Mouse (Mus musculus): ENCODE data around the gene Ncapd3. TPM values are rescaled to one million over a fixed set of nuclear protein-coding genes. Genes with fewer than 3 reads are reported as not detected.

Ncapd3 gene
- polyA plus RNA-seq, 2 experiments = 33.7 to 40.1 TPM

DNA sequence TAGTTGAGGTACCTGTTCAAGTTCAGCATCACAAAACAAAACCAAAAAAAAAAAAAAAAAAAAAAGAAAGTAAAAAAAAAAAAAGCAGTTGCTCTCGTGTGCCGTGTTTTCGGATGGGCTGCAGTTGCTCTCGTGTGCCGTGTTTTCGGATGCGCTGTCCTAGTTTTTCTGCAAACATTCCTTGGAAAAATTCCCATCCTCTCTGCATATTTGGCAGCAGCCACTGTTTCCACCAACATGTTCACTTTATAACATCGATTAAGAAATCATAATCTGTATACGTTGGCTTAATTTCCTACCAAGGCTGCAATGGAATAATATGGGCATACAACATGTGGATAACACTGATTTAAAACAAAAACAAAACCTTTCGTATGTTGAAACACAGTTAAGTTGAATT lies 36.9 kb upstream of the Ncapd3 start:
- DNase-seq (ENCODE audit: low read depth in 3 of 3, low spot score in 3 of 3) (no peak), ATAC-seq (ENCODE audit: insufficient read depth) (no peak)
- Histone ChIP-seq H3K9me3 (ENCODE audit: control insufficient read depth, low read length) (no peaks in the 10 kb centered on the region), H3K4me1 (replicated peaks; ENCODE audit: control insufficient read depth in 2 of 2, insufficient read depth in 2 of 2, low read length in 1 of 2) (peaks cover 0 to 3% of the 10 kb centered on the region in 2 experiments; a peak in 1 of 4 replicates), H3K27me3 (ENCODE audit: control insufficient read depth, insufficient read depth, low read length) (no peaks in the 10 kb centered on the region), H3K9ac (replicated peaks) (no peak overlapping the region), H3K27ac (no peak overlapping the region), H3K4me2 (ENCODE audit: low read depth) (no peak overlapping the region), H3K36me3 (replicated peaks; ENCODE audit: control insufficient read depth, insufficient read depth, low read depth) (no peaks in the 10 kb centered on the region), H3K4me3 (ENCODE audit: insufficient read depth in 1 of 2, low read depth in 2 of 2, low read length in 2 of 2) (no peak overlapping the region)
- WGBS (ENCODE audit: insufficient replicate concordance) = 87% methylated on average over 10 of the region's 10 CpGs
- no peak for TF ChIP-seq CTCF (IDR thresholded peaks at IDR 0.05; ENCODE audit: low read depth)
- TF ChIP-seq EP300 (IDR thresholded peaks at IDR 0.05; ENCODE audit: low read depth) = no peak

DNA sequence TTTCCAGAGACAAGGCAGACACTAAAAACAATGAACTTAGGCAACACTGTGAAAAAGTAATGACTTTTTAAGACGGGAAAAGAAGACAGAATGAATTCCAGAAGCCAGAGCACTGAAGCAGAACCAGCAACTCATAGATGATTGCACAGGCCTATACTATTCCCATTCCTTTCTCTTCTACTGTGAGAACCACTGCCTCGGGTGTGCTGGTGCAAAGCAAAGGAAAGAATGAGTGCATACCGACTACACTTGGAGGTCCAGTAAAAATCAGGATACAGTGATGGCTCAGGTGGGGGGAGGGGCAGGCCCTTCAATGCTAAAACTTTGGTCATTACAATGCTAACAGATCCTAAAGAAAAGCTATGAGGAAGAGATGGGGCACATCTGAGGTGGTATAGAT lies 36.1 kb upstream of the Ncapd3 start:
- no peaks in the 10 kb centered on the region for H3K36me3 ChIP-seq (replicated peaks; ENCODE audit: control insufficient read depth, insufficient read depth, low read depth)
- no peak overlapping the region for H3K9ac ChIP-seq (replicated peaks)
- no peak overlapping the region for H3K4me2 ChIP-seq (ENCODE audit: low read depth)
- H3K9me3 ChIP-seq (ENCODE audit: control insufficient read depth, low read length) = no peaks in the 10 kb centered on the region
- ATAC-seq (ENCODE audit: insufficient read depth) (no peak), DNase-seq (ENCODE audit: low read depth in 3 of 3, low spot score in 3 of 3) (no peak)
- H3K4me1 ChIP-seq (replicated peaks; ENCODE audit: control insufficient read depth in 2 of 2, insufficient read depth in 2 of 2, low read length in 1 of 2) = peaks cover 0 to 5% of the 10 kb centered on the region in 2 experiments; a peak in 2 of 4 replicates
- no peak overlapping the region for H3K27ac ChIP-seq
- H3K27me3 ChIP-seq (ENCODE audit: control insufficient read depth, insufficient read depth, low read length) = no peaks in the 10 kb centered on the region
- no peak overlapping the region for H3K4me3 ChIP-seq (ENCODE audit: insufficient read depth in 1 of 2, low read depth in 2 of 2, low read length in 2 of 2)
- 73% methylated on average over 3 of the region's 3 CpGs for WGBS (ENCODE audit: insufficient replicate concordance)
- no peak for TF ChIP-seq CTCF (IDR thresholded peaks at IDR 0.05; ENCODE audit: low read depth)
- no peak for TF ChIP-seq EP300 (IDR thresholded peaks at IDR 0.05; ENCODE audit: low read depth)

DNA sequence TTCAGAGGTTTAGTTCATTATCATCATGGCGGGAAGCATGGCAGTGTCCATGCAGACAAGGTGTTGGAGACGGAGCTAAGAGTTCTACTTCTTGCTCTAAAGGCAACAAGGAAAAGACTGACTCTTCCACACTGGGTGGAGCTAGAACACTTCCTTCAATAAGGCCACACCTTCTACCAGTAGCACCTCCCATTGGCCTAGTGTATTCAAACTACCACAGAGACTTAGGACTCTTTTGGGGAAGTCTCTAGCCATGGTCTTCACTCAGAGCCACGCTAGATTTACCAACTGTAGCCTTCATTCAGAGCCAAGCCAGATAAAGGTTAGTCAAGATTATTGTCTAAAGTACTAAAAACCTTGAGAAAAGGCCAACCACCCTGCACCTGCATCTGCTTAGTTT lies 32.9 kb upstream of the Ncapd3 start:
- Histone ChIP-seq H3K27me3 (ENCODE audit: control insufficient read depth, insufficient read depth, low read length) (no peaks in the 10 kb centered on the region), H3K27ac (no peak overlapping the region), H3K4me2 (ENCODE audit: low read depth) (no peak overlapping the region), H3K9ac (replicated peaks) (no peak overlapping the region), H3K4me3 (ENCODE audit: insufficient read depth in 1 of 2, low read depth in 2 of 2, low read length in 2 of 2) (no peak overlapping the region), H3K9me3 (ENCODE audit: control insufficient read depth, low read length) (no peaks in the 10 kb centered on the region), H3K4me1 (replicated peaks; ENCODE audit: control insufficient read depth in 2 of 2, insufficient read depth in 2 of 2, low read length in 1 of 2) (peaks cover 6 to 18% of the 10 kb centered on the region in 2 experiments), H3K36me3 (replicated peaks; ENCODE audit: control insufficient read depth, insufficient read depth, low read depth) (no peaks in the 10 kb centered on the region)
- WGBS (ENCODE audit: insufficient replicate concordance) = 56% methylated on average over 3 of the region's 3 CpGs
- ATAC-seq (ENCODE audit: insufficient read depth) (no peak), DNase-seq (ENCODE audit: low read depth in 3 of 3, low spot score in 3 of 3) (no peak)
- TF ChIP-seq CTCF (IDR thresholded peaks at IDR 0.05; ENCODE audit: low read depth) = no peak

DNA sequence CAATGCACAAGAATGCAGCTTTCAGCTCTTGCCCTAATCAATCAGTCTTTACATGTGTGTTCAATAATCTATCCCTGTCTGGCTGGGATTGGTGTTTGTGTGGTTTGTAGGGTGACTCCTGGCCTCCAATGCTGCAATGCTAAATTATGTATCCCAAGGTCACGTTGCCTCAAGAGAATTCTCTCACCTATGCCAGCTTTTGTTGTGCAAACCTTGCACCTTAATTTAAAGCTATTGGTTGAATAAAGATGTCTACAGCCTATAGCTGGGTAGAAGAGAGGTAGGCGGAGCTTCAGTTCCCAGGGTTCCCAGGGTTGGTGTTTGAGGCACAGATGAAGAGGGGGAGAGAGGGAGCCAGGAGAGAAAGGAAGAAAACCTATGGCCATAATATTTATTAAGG lies 32.5 kb upstream of the Ncapd3 start:
- no peak overlapping the region for H3K9ac ChIP-seq (replicated peaks)
- peaks cover 6 to 18% of the 10 kb centered on the region in 2 experiments for H3K4me1 ChIP-seq (replicated peaks; ENCODE audit: control insufficient read depth in 2 of 2, insufficient read depth in 2 of 2, low read length in 1 of 2)
- H3K27ac ChIP-seq = no peak overlapping the region
- no peaks in the 10 kb centered on the region for H3K36me3 ChIP-seq (replicated peaks; ENCODE audit: control insufficient read depth, insufficient read depth, low read depth)
- H3K4me3 ChIP-seq (ENCODE audit: insufficient read depth in 1 of 2, low read depth in 2 of 2, low read length in 2 of 2) = no peak overlapping the region
- TF ChIP-seq EP300 (IDR thresholded peaks at IDR 0.05; ENCODE audit: low read depth) = no peak
- TF ChIP-seq CTCF (IDR thresholded peaks at IDR 0.05; ENCODE audit: low read depth) = no peak
- 69% methylated on average over 2 of the region's 2 CpGs for WGBS (ENCODE audit: insufficient replicate concordance)
- DNase-seq (ENCODE audit: low read depth in 3 of 3, low spot score in 3 of 3) (no peak), ATAC-seq (ENCODE audit: insufficient read depth) (no peak)
- H3K9me3 ChIP-seq (ENCODE audit: control insufficient read depth, low read length) = no peaks in the 10 kb centered on the region
- no peaks in the 10 kb centered on the region for H3K27me3 ChIP-seq (ENCODE audit: control insufficient read depth, insufficient read depth, low read length)
- no peak overlapping the region for H3K4me2 ChIP-seq (ENCODE audit: low read depth)

DNA sequence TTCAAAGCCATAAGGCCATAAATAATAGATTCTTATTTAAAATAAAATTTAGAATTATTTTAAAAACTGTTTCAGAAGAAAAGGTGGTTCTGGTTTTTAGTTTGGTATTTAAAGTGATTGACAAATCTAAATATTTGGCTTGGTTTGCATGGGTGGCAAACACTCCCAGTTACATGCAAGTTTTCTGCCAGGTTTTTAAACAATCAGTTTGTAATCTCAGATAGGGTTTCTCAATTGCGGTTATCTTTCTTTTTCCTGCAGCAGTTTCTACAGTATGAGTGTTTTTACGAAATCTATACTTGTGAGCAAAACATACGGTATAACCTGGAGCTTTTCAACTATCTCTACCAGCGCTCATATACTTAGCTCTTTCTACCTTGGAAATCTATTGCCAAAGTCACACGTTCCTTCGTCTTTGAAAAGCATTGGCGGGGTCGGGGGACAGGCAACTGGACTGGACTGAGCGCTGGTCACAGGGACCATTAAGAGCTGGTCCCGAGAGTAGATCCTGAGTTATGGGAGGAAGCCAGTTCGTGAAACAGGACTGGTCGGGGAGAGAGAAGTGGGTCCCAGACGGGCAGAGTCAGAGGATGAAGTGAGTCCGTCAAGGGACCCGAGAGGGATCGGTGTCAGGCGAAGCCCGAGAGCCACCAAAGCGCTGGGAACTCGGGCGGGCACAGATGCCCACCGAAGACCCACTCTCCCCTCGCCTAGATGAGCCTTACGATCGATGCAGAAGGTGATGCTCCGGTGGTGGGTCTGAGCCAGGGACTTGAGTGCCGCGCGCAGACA lies 31.1 kb upstream of the Ncapd3 start:
- peaks cover 6 to 18% of the 10 kb centered on the region in 2 experiments for H3K4me1 ChIP-seq (replicated peaks; ENCODE audit: control insufficient read depth in 2 of 2, insufficient read depth in 2 of 2, low read length in 1 of 2)
- no peak for DNase-seq (ENCODE audit: low read depth in 3 of 3, low spot score in 3 of 3)
- peak overlapping the region; percentile 76 to 81 for H3K4me3 ChIP-seq (ENCODE audit: insufficient read depth in 1 of 2, low read depth in 2 of 2, low read length in 2 of 2)
- peak; percentile 38 for ATAC-seq (ENCODE audit: insufficient read depth)
- peak overlapping the region; percentile 94 for H3K4me2 ChIP-seq (ENCODE audit: low read depth)
- peak overlapping the region; percentile 80 for H3K9ac ChIP-seq (replicated peaks)
- 2% methylated on average over 29 of the region's 29 CpGs for WGBS (ENCODE audit: insufficient replicate concordance)
- no peaks in the 10 kb centered on the region for H3K27me3 ChIP-seq (ENCODE audit: control insufficient read depth, insufficient read depth, low read length)
- no peak for TF ChIP-seq EP300 (IDR thresholded peaks at IDR 0.05; ENCODE audit: low read depth)
- TF ChIP-seq CTCF (IDR thresholded peaks at IDR 0.05; ENCODE audit: low read depth) = no peak
- H3K27ac ChIP-seq = no peak overlapping the region
- peaks cover 1% of the 10 kb centered on the region; the same call in 1 of the 2 replicates for H3K36me3 ChIP-seq (replicated peaks; ENCODE audit: control insufficient read depth, insufficient read depth, low read depth)
- no peaks in the 10 kb centered on the region for H3K9me3 ChIP-seq (ENCODE audit: control insufficient read depth, low read length)

Measured in liver, embryonic 14.5 days (tissue).